In the genomic region with DNA sequence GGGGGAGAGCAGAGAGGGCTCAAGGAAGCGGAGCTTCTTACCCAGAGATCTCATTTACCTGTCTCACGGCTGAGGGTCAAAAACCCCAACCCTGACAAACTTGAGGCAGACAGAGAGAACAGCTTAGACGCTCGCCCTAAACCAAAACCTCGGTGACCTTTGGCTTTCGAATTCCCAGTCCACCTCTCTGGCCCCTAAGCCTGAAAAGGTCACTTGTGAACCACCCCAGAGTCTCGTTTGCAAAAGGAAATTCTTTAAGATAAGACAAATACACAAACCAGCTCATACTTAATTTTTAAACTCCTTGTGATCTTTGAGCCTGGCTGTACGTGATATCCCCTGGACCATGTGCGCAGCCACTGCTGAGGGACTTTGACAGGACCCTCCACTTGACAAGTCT, we compare ENCODE assay signal across 14 mouse cellular contexts.
"Had no signal": no experiment of that assay in that cellular context is flagged by ENCODE, and none has a peak within 500 bp of the region (broad histone marks: within the 10 kb centered on the region; RNA-seq: fewer than 3 reads in every experiment).

No protein-coding gene starts in this region.

- ATAC-seq: midbrain, embryonic 13.5 days; midbrain, embryonic 15.5 days had no signal

- DNase-seq: lung, adult 18-20 months; lung, embryonic 14.5 days; lung, postnatal 10 days; lung, postnatal 4 days; right cerebral cortex, postnatal 14 days; thymus, adult 2 months; thymus, postnatal 25 days; thymus, postnatal 4 days had no signal

- H3K4me2 ChIP-seq: lung, embryonic 14.5 days; midbrain, embryonic 11.5 days; midbrain, embryonic 13.5 days; midbrain, embryonic 15.5 days; neural tube, embryonic 12.5 days; stomach, embryonic 15.5 days had no signal

- H3K9me3 ChIP-seq: midbrain, embryonic 13.5 days; midbrain, embryonic 15.5 days; neural tube, embryonic 12.5 days; stomach, embryonic 15.5 days had no signal

- H3K4me3 ChIP-seq: midbrain, embryonic 13.5 days; midbrain, embryonic 15.5 days; neural tube, embryonic 12.5 days; stomach, embryonic 15.5 days had no signal

- H3K27ac ChIP-seq: midbrain, embryonic 13.5 days; midbrain, embryonic 15.5 days; neural tube, embryonic 12.5 days; stomach, embryonic 15.5 days; stomach, postnatal 0 days had no signal

- H3K36me3 ChIP-seq: midbrain, embryonic 13.5 days; midbrain, embryonic 15.5 days; neural tube, embryonic 12.5 days; stomach, embryonic 15.5 days had no signal

- H3K4me1 ChIP-seq: stomach, embryonic 15.5 days had no signal

- H3K9ac ChIP-seq: lung, embryonic 14.5 days; midbrain, embryonic 13.5 days; midbrain, embryonic 15.5 days; neural tube, embryonic 12.5 days; stomach, embryonic 15.5 days had no signal

- H3K27me3 ChIP-seq: midbrain, embryonic 15.5 days; neural tube, embryonic 12.5 days; stomach, embryonic 15.5 days had no signal
